Mouse (Mus musculus): Measurements from ENCODE around the gene Cx3cr1.

Gene Cx3cr1

GRCm38 (mm10) chr9:120082691-120083090 is 13.0 kb upstream of the Cx3cr1 start:
- peak; percentile 85 for DNase-seq (ENCODE audit: low read depth)

- no peak for DNase-seq (ENCODE audit: low read depth)
Observed at GRCm38 (mm10) chr9:120081967-120082366, 12.3 kb upstream of the Cx3cr1 start.

- no peak for DNase-seq (ENCODE audit: low read depth)
Observed at GRCm38 (mm10) chr9:120081247-120081646, 11.6 kb upstream of the Cx3cr1 start.

GRCm38 (mm10) chr9:120080546-120081108 is 10.9 kb upstream of the Cx3cr1 start:
- DNase-seq (ENCODE audit: low read depth): no peak

- peak; percentile 72 for DNase-seq (ENCODE audit: low read depth)
Observed at GRCm38 (mm10) chr9:120079901-120080300, 10.2 kb upstream of the Cx3cr1 start.

GRCm38 (mm10) chr9:120078241-120078640 is 8.6 kb upstream of the Cx3cr1 start:
- DNase-seq (ENCODE audit: low read depth): peak; percentile 72

GRCm38 (mm10) chr9:120074516-120074915 is 4.8 kb upstream of the Cx3cr1 start:
- DNase-seq (ENCODE audit: low read depth): peak; percentile 85

- DNase-seq (ENCODE audit: low read depth): peak; percentile 79
Observed at GRCm38 (mm10) chr9:120073169-120073568, 3.5 kb upstream of the Cx3cr1 start.

- DNase-seq (ENCODE audit: low read depth): no peak
Observed at GRCm38 (mm10) chr9:120071251-120071650, 1.6 kb upstream of the Cx3cr1 start.

GRCm38 (mm10) chr9:120068047-120068446 is 1.6 kb downstream of the Cx3cr1 start:
- DNase-seq (ENCODE audit: low read depth): no peak

- no peak for DNase-seq (ENCODE audit: low read depth)
Observed at GRCm38 (mm10) chr9:120067609-120068008, 2.1 kb downstream of the Cx3cr1 start.

GRCm38 (mm10) chr9:120064317-120064716 is 5.4 kb downstream of the Cx3cr1 start:
- DNase-seq (ENCODE audit: low read depth): no peak

GRCm38 (mm10) chr9:120058730-120059129 is 10.9 kb downstream of the Cx3cr1 start:
- no peak for DNase-seq (ENCODE audit: low read depth)

- DNase-seq (ENCODE audit: low read depth): peak; percentile 51
Observed at GRCm38 (mm10) chr9:120056201-120056600, 13.5 kb downstream of the Cx3cr1 start.

GRCm38 (mm10) chr9:120054545-120055277 is 15.0 kb downstream of the Cx3cr1 start:
- DNase-seq (ENCODE audit: low read depth): peak; percentile 88

GRCm38 (mm10) chr9:120049407-120049806 is 20.3 kb downstream of the Cx3cr1 start:
- no peak for DNase-seq (ENCODE audit: low read depth)

- no peak for DNase-seq (ENCODE audit: low read depth)
Observed at GRCm38 (mm10) chr9:120048495-120048894, 21.2 kb downstream of the Cx3cr1 start.

GRCm38 (mm10) chr9:120043115-120043514 is 26.6 kb downstream of the Cx3cr1 start:
- no peak for DNase-seq (ENCODE audit: low read depth)

GRCm38 (mm10) chr9:120037414-120037813 is 32.3 kb downstream of the Cx3cr1 start:
- DNase-seq (ENCODE audit: low read depth): no peak

GRCm38 (mm10) chr9:120034375-120034774 is 35.3 kb downstream of the Cx3cr1 start:
- no peak for DNase-seq (ENCODE audit: low read depth)

GRCm38 (mm10) chr9:120032710-120033109 is 37.0 kb downstream of the Cx3cr1 start:
- no peak for DNase-seq (ENCODE audit: low read depth)

GRCm38 (mm10) chr9:120030421-120030820 is 39.3 kb downstream of the Cx3cr1 start:
- DNase-seq (ENCODE audit: low read depth): peak; percentile 85

GRCm38 (mm10) chr9:120029880-120030279 is 39.8 kb downstream of the Cx3cr1 start:
- peak; percentile 64 for DNase-seq (ENCODE audit: low read depth)
